Mouse (Mus musculus) stomach, postnatal 0 days (tissue): ENCODE data around the gene Ankib1. TPM values are rescaled to one million over a fixed set of nuclear protein-coding genes. Genes with fewer than 3 reads are reported as not detected.

Experiments used
- ATAC-seq: fragments of 200-750 bp; cut with Nextera tagmentation; 2 replicates; pipeline ENCODE4 v1.8.0; 2017; ENCODE audit not compliant: low FRiP score, low TSS enrichment
- DNase-seq: peaks from one replicate; pipeline ENCODE4 v3.0.0-alpha.2; 2016; ENCODE audit warnings: low spot score
- H3K27ac ChIP-seq: fragments of 300-500 bp; sonication (generic); replicated peaks from 2 replicates; pipeline ENCODE4 v1.5.1; 2014; ENCODE audit warnings: mild to moderate bottlenecking, control low read depth
- H3K27me3 ChIP-seq: fragments of 300-500 bp; sonication (generic); 2 replicates; pipeline ENCODE4 v1.6.1; 2014; ENCODE audit warnings: low read length; ENCODE audit not compliant: control insufficient read depth, insufficient read depth
- H3K36me3 ChIP-seq: fragments of 300-500 bp; sonication (generic); 2 replicates; pipeline ENCODE4 v1.6.1; 2014; ENCODE audit warnings: low read length, mixed read lengths; ENCODE audit not compliant: control insufficient read depth, insufficient read depth
- H3K4me1 ChIP-seq: fragments of 300-500 bp; sonication (generic); replicated peaks from 2 replicates; pipeline ENCODE4 v1.6.1; 2014; ENCODE audit warnings: antibody characterized with exemption; ENCODE audit not compliant: control insufficient read depth, insufficient read depth
- H3K4me2 ChIP-seq: fragments of 300-500 bp; sonication (generic); replicated peaks from 2 replicates; pipeline ENCODE4 v1.6.1; 2014; ENCODE audit warnings: low read depth, mild to moderate bottlenecking, control low read depth, moderate library complexity
- H3K4me3 ChIP-seq: fragments of 300-500 bp; sonication (generic); 2 replicates; pipeline ENCODE4 v1.5.1; 2014; ENCODE audit warnings: low read depth, low read length, control low read depth
- H3K9ac ChIP-seq: fragments of 300-500 bp; sonication (generic); 2 replicates; pipeline ENCODE4 v1.6.1; 2014; ENCODE audit warnings: mild to moderate bottlenecking, low read length, control low read depth, mixed read lengths
- H3K9me3 ChIP-seq: fragments of 300-500 bp; sonication (generic); 2 replicates; pipeline ENCODE4 v1.6.1; 2016; ENCODE audit warnings: low read length; ENCODE audit not compliant: control insufficient read depth
- CTCF ChIP-seq: IDR thresholded peaks from 2 replicates; pipeline ENCODE4 v1.5.1; 2016; ENCODE audit warnings: antibody characterized with exemption, low read depth, mild to moderate bottlenecking, moderate library complexity
- EP300 ChIP-seq: optimal IDR thresholded peaks from 2 replicates; pipeline ENCODE3; 2016; ENCODE audit warnings: antibody characterized with exemption
- WGBS: fragments of 180-500 bp; shearing (Covaris S2); extraction: QIAGEN DNeasy Blood & Tissue Kit; methylation state at CpG from one replicate; pipeline ENCODE4 v1.1.7; 2014; 5-methylcytosine and 5-hydroxymethylcytosine counted together
- polyA plus RNA-seq: library from polyadenylated mRNA; unstranded; fragments of >200 nt; fragmentation: Nextera tagmentation; extraction: Ambion mirVana; gene quantifications from 2 replicates; pipeline ENCODE4 v1.2.1, GENCODE M21; 2015

Ankib1 gene
- polyA plus RNA-seq, 1 experiment from 2014 or later = 6.2 TPM

- no peak for TF ChIP-seq EP300
- no peak for TF ChIP-seq CTCF
- WGBS = 80% methylated on average over 5 of the region's 5 CpGs
- Histone ChIP-seq H3K36me3 (no peaks in the 10 kb centered on the region), H3K9me3 (no peaks in the 10 kb centered on the region), H3K4me2 (no peak overlapping the region), H3K9ac (no peak overlapping the region), H3K27me3 (no peaks in the 10 kb centered on the region), H3K4me3 (no peak overlapping the region), H3K4me1 (no peaks in the 10 kb centered on the region), H3K27ac (no peak overlapping the region)
- DNase-seq (no peak), ATAC-seq (no peak)
These were observed 151.1 kb downstream of the Ankib1 start for GRCm38 (mm10) chr5:3651621-3652020.

- TF ChIP-seq EP300 (no peak), CTCF (no peak)
- no peaks in the 10 kb centered on the region for H3K36me3 ChIP-seq
- H3K4me1 ChIP-seq = no peaks in the 10 kb centered on the region
- DNase-seq = no peak
- no peak for ATAC-seq
- no peak within 1 kb of the TSS for H3K4me2 ChIP-seq
- H3K27ac ChIP-seq = no peak within 1 kb of the TSS
- no peak within 1 kb of the TSS for H3K4me3 ChIP-seq
- 80% methylated on average over 6 of the region's 6 CpGs for WGBS
- H3K27me3 ChIP-seq = no peaks in the 10 kb centered on the region
- no peaks in the 10 kb centered on the region for H3K9me3 ChIP-seq
- no peak within 1 kb of the TSS for H3K9ac ChIP-seq
These were observed 151.8 kb downstream of the Ankib1 start, which contains the start of gene Tmbim7 for GRCm38 (mm10) chr5:3650881-3651280. Gene Tmbim7, plus strand, starts transcription at chr5:3651181.

GRCm38 (mm10) chr5:3648849-3649210 lies 153.9 kb downstream of the Ankib1 start:
- ATAC-seq = no peak
- DNase-seq = no peak
- WGBS = 71% methylated on average over 4 of the region's 4 CpGs
- TF ChIP-seq EP300 (no peak), CTCF (no peak)
- H3K9me3 ChIP-seq = no peaks in the 10 kb centered on the region
- H3K9ac ChIP-seq = no peak overlapping the region
- H3K36me3 ChIP-seq = no peaks in the 10 kb centered on the region
- no peaks in the 10 kb centered on the region for H3K27me3 ChIP-seq
- H3K4me3 ChIP-seq = no peak overlapping the region
- no peak overlapping the region for H3K4me2 ChIP-seq
- H3K4me1 ChIP-seq = no peaks in the 10 kb centered on the region
- H3K27ac ChIP-seq = no peak overlapping the region

- no peak; the same call in 1 of the 2 replicates for ATAC-seq
- WGBS = 41% methylated on average over 4 of the region's 4 CpGs
- peak overlapping the region; percentile 97; the same call in 1 of the 2 replicates for H3K4me3 ChIP-seq
These were observed 154.4 kb downstream of the Ankib1 start for GRCm38 (mm10) chr5:3648206-3648848.

GRCm38 (mm10) chr5:3647708-3648121 lies 155.0 kb downstream of the Ankib1 start:
- Histone ChIP-seq H3K4me2 (peak overlapping the region; percentile 65), H3K4me3 (peak overlapping the region; percentile 97), H3K27ac (peak overlapping the region; percentile 96), H3K36me3 (0 out of 2 replicates have a peak, but pooled peaks cover 4% of the 10 kb centered on the region), H3K27me3 (no peaks in the 10 kb centered on the region), H3K9me3 (no peaks in the 10 kb centered on the region), H3K9ac (peak overlapping the region; percentile 72), H3K4me1 (no peaks in the 10 kb centered on the region)
- DNase-seq = peak; percentile 93
- WGBS = under 1% methylated on average over 45 of the region's 46 CpGs
- TF ChIP-seq EP300 (no peak), CTCF (peak; percentile 34; the same call in 1 of the 2 replicates)
- peak; percentile 97 for ATAC-seq

More at GRCm38 (mm10) chr5:3648206-3648848, 154.4 kb downstream of the Ankib1 start:
- no peak for DNase-seq
- H3K4me1 ChIP-seq = no peaks in the 10 kb centered on the region
- H3K9ac ChIP-seq = no peak overlapping the region
- TF ChIP-seq EP300 = no peak
- H3K4me2 ChIP-seq = peak overlapping the region; percentile 11; the same call in 1 of the 2 replicates
- 0 out of 2 replicates have a peak, but pooled peaks cover 2% of the 10 kb centered on the region for H3K36me3 ChIP-seq
- H3K27me3 ChIP-seq = no peaks in the 10 kb centered on the region
- H3K9me3 ChIP-seq = no peaks in the 10 kb centered on the region
- no peak overlapping the region for H3K27ac ChIP-seq

GRCm38 (mm10) chr5:3646991-3647707 lies 155.6 kb downstream of the Ankib1 start:
- peak overlapping the region; percentile 65 for H3K4me2 ChIP-seq
- ATAC-seq = peak; percentile 81
- WGBS = under 1% methylated on average over 50 of the region's 60 CpGs

More at GRCm38 (mm10) chr5:3646991-3647707, 155.6 kb downstream of the Ankib1 start:
- DNase-seq = peak; percentile 62
- Histone ChIP-seq H3K9me3 (no peaks in the 10 kb centered on the region), H3K4me1 (no peaks in the 10 kb centered on the region), H3K36me3 (0 out of 2 replicates have a peak, but pooled peaks cover 4% of the 10 kb centered on the region), H3K27ac (peak overlapping the region; percentile 96), H3K4me3 (peak overlapping the region; percentile 97), H3K27me3 (no peaks in the 10 kb centered on the region), H3K9ac (peak overlapping the region; percentile 72)
- TF ChIP-seq EP300 (no peak), CTCF (peak; percentile 78)
